Mouse (Mus musculus): ENCODE measurements around the gene Spats1. TPM values are rescaled to one million over a fixed set of nuclear protein-coding genes. Genes with fewer than 3 reads are reported as not detected.

Gene Spats1
- polyA plus RNA-seq, 1 experiment from 2014 or later = 0.39 TPM

- H3K4me3 ChIP-seq (replicated peaks; ENCODE audit: low read depth, low read length) = no peak overlapping the region
- WGBS = 85% methylated on average over 5 of the region's 5 CpGs
- H3K36me3 ChIP-seq (ENCODE audit: insufficient read depth, low read length) = peaks cover 17% of the 10 kb centered on the region; the same call in 1 of the 2 replicates
- H3K4me2 ChIP-seq (ENCODE audit: low read length) = no peak overlapping the region
- H3K9me3 ChIP-seq (replicated peaks; ENCODE audit: low read length) = no peaks in the 10 kb centered on the region
- ATAC-seq (replicated peaks; ENCODE audit: low FRiP score, low read depth) (no peak), DNase-seq (ENCODE audit: low spot score) (no peak)
- no peaks in the 10 kb centered on the region for H3K4me1 ChIP-seq (replicated peaks; ENCODE audit: insufficient read depth, low read length)
- TF ChIP-seq CTCF (IDR thresholded peaks at IDR 0.05; ENCODE audit: low read depth) = no peak
- no peaks in the 10 kb centered on the region for H3K27me3 ChIP-seq (ENCODE audit: insufficient read depth, low read length)
- H3K27ac ChIP-seq = no peak overlapping the region
- H3K9ac ChIP-seq (ENCODE audit: low read depth, low read length) = no peak overlapping the region
These were observed 73.9 kb downstream of the Spats1 start for GRCm38 (mm10) chr17:45401126-45401905.

- Histone ChIP-seq H3K4me1 (replicated peaks; ENCODE audit: insufficient read depth, low read length) (no peaks in the 10 kb centered on the region), H3K36me3 (ENCODE audit: insufficient read depth, low read length) (peaks cover 14% of the 10 kb centered on the region; the same call in 1 of the 2 replicates), H3K27me3 (ENCODE audit: insufficient read depth, low read length) (no peaks in the 10 kb centered on the region), H3K9me3 (replicated peaks; ENCODE audit: low read length) (no peaks in the 10 kb centered on the region), H3K4me2 (ENCODE audit: low read length) (no peak overlapping the region), H3K4me3 (replicated peaks; ENCODE audit: low read depth, low read length) (no peak overlapping the region), H3K9ac (ENCODE audit: low read depth, low read length) (no peak overlapping the region), H3K27ac (no peak overlapping the region)
- TF ChIP-seq CTCF (IDR thresholded peaks at IDR 0.05; ENCODE audit: low read depth) = no peak
- 94% methylated on average over 2 of the region's 2 CpGs for WGBS
- DNase-seq (ENCODE audit: low spot score) (no peak), ATAC-seq (replicated peaks; ENCODE audit: low FRiP score, low read depth) (no peak)
These were observed 77.2 kb downstream of the Spats1 start for GRCm38 (mm10) chr17:45398021-45398420.

- ATAC-seq (replicated peaks; ENCODE audit: low FRiP score, low read depth) = no peak
- Histone ChIP-seq H3K9me3 (replicated peaks; ENCODE audit: low read length) (no peaks in the 10 kb centered on the region), H3K4me3 (replicated peaks; ENCODE audit: low read depth, low read length) (no peak overlapping the region), H3K27me3 (ENCODE audit: insufficient read depth, low read length) (no peaks in the 10 kb centered on the region), H3K27ac (no peak overlapping the region), H3K4me1 (replicated peaks; ENCODE audit: insufficient read depth, low read length) (no peaks in the 10 kb centered on the region), H3K9ac (ENCODE audit: low read depth, low read length) (no peak overlapping the region), H3K36me3 (ENCODE audit: insufficient read depth, low read length) (peaks cover 17% of the 10 kb centered on the region), H3K4me2 (ENCODE audit: low read length) (no peak overlapping the region)
- 79% methylated on average over 3 of the region's 3 CpGs for WGBS
- peak; percentile 45; the same call in 1 of the 2 replicates for TF ChIP-seq CTCF (IDR thresholded peaks at IDR 0.05; ENCODE audit: low read depth)
- no peak for DNase-seq (ENCODE audit: low spot score)
These were observed 77.7 kb downstream of the Spats1 start for GRCm38 (mm10) chr17:45397541-45397940.

- Histone ChIP-seq H3K36me3 (ENCODE audit: insufficient read depth, low read length) (peaks cover 35% of the 10 kb centered on the region), H3K4me2 (ENCODE audit: low read length) (no peak overlapping the region), H3K9me3 (replicated peaks; ENCODE audit: low read length) (no peaks in the 10 kb centered on the region), H3K27ac (no peak overlapping the region), H3K4me1 (replicated peaks; ENCODE audit: insufficient read depth, low read length) (no peaks in the 10 kb centered on the region), H3K4me3 (replicated peaks; ENCODE audit: low read depth, low read length) (no peak overlapping the region), H3K27me3 (ENCODE audit: insufficient read depth, low read length) (no peaks in the 10 kb centered on the region), H3K9ac (ENCODE audit: low read depth, low read length) (no peak overlapping the region)
- DNase-seq (ENCODE audit: low spot score) (no peak), ATAC-seq (replicated peaks; ENCODE audit: low FRiP score, low read depth) (no peak)
- TF ChIP-seq CTCF (IDR thresholded peaks at IDR 0.05; ENCODE audit: low read depth) = no peak
- 66% methylated on average over 9 of the region's 9 CpGs for WGBS
These were observed 80.6 kb downstream of the Spats1 start for GRCm38 (mm10) chr17:45394612-45395011.

GRCm38 (mm10) chr17:45393765-45394164 is 81.5 kb downstream of the Spats1 start:
- 82% methylated on average over 3 of the region's 3 CpGs for WGBS

More at GRCm38 (mm10) chr17:45393765-45394164, 81.5 kb downstream of the Spats1 start:
- Histone ChIP-seq H3K9ac (ENCODE audit: low read depth, low read length) (no peak overlapping the region), H3K4me2 (ENCODE audit: low read length) (no peak overlapping the region), H3K4me1 (replicated peaks; ENCODE audit: insufficient read depth, low read length) (no peaks in the 10 kb centered on the region), H3K27me3 (ENCODE audit: insufficient read depth, low read length) (no peaks in the 10 kb centered on the region), H3K4me3 (replicated peaks; ENCODE audit: low read depth, low read length) (no peak overlapping the region), H3K27ac (no peak overlapping the region), H3K9me3 (replicated peaks; ENCODE audit: low read length) (no peaks in the 10 kb centered on the region), H3K36me3 (ENCODE audit: insufficient read depth, low read length) (peaks cover 32% of the 10 kb centered on the region)
- no peak for TF ChIP-seq CTCF (IDR thresholded peaks at IDR 0.05; ENCODE audit: low read depth)
- DNase-seq (ENCODE audit: low spot score) = no peak
- no peak for ATAC-seq (replicated peaks; ENCODE audit: low FRiP score, low read depth)

Other genes starting within 250 kb of the Spats1 start
- 47.4 and 48.7 TPM in 2 replicates for gene Cdc5l, start 41.7 kb downstream of the Spats1 start, polyA plus RNA-seq (2015; fragmentation: Nextera tagmentation; extraction: Ambion mirVana)
- gene Aars2, start 31.4 kb upstream of the Spats1 start, polyA plus RNA-seq (2015; fragmentation: Nextera tagmentation; extraction: Ambion mirVana) = 11.5 and 13.8 TPM in 2 replicates
- gene Tcte1, start 48.0 kb upstream of the Spats1 start, polyA plus RNA-seq (2015; fragmentation: Nextera tagmentation; extraction: Ambion mirVana) = 0.07 and 0.15 TPM in 2 replicates
- 1.5 and 1.8 TPM in 2 replicates for gene Tmem151b, start 74.3 kb upstream of the Spats1 start, polyA plus RNA-seq (2015; fragmentation: Nextera tagmentation; extraction: Ambion mirVana)
- gene Nfkbie, start 80.3 kb upstream of the Spats1 start, polyA plus RNA-seq (2015; fragmentation: Nextera tagmentation; extraction: Ambion mirVana) = 4.8 and 5.1 TPM in 2 replicates
- 131 and 138 TPM in 2 replicates for gene Slc35b2, start 88.5 kb upstream of the Spats1 start, polyA plus RNA-seq (2015; fragmentation: Nextera tagmentation; extraction: Ambion mirVana)
- 1,330 and 1,432 TPM in 2 replicates for gene Hsp90ab1, start 97.9 kb upstream of the Spats1 start, polyA plus RNA-seq (2015; fragmentation: Nextera tagmentation; extraction: Ambion mirVana)
- 93.6 and 101 TPM in 2 replicates for gene Slc29a1, start 124.2 kb upstream of the Spats1 start, polyA plus RNA-seq (2015; fragmentation: Nextera tagmentation; extraction: Ambion mirVana)
- gene Mymx, start 126.7 kb upstream of the Spats1 start, polyA plus RNA-seq (2015; fragmentation: Nextera tagmentation; extraction: Ambion mirVana) = 16.7 and 18.4 TPM in 2 replicates
- gene Capn11, start 183.9 kb upstream of the Spats1 start, polyA plus RNA-seq (2015; fragmentation: Nextera tagmentation; extraction: Ambion mirVana) = 0.17 TPM in 1 of 2 replicates, not detected in the other
- gene Mrpl14, start 210.9 kb upstream of the Spats1 start, polyA plus RNA-seq (2015; fragmentation: Nextera tagmentation; extraction: Ambion mirVana) = 148 and 160 TPM in 2 replicates
- 29.6 and 32.7 TPM in 2 replicates for gene Tmem63b, start 211.5 kb upstream of the Spats1 start, polyA plus RNA-seq (2015; fragmentation: Nextera tagmentation; extraction: Ambion mirVana)